Mouse (Mus musculus): ENCODE measurements around the gene Gnaq. TPM values are rescaled to one million over a fixed set of nuclear protein-coding genes. Genes with fewer than 3 reads are reported as not detected.

Gnaq gene
- total and polyA plus RNA-seq, 3 experiments: 8.1 to 12.9 (median 8.2) TPM

DNA sequence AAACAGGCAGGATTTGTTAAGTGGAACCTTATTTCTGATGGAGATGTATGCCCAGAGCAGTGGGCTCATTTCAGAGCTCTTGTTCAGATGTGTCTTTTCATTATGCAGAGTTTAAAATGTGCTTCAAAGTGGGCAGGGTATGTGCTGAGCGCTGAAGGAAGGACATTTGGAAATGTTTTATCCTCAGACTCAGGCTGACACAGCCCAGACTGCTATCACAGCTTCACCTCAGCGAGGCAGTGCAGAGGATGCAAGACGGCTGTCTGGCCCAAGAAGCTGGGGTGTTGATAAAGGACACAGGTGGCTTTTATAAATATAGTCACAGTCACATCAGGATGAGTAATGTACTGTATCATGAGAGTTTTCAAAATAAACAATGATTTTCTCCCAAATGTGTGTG, 110.1 kb downstream of the Gnaq start:
- Histone ChIP-seq H3K4me1 (ENCODE audit: control insufficient read depth in 1 of 2, insufficient read depth in 2 of 2) (peaks cover 3 to 21% of the 10 kb centered on the region in 2 experiments; a peak in 3 of 4 replicates), H3K79me2 (replicated peaks; ENCODE audit: control insufficient read depth, extremely low read depth, insufficient read depth, poor library complexity, severe bottlenecking) (no peaks in the 10 kb centered on the region), H3K4me3 (replicated peaks in 1 of 3; ENCODE audit: low read depth in 2 of 3, low read length in 2 of 3, poor library complexity in 1 of 3) (no peak overlapping the region), H3K27me3 (replicated peaks) (no peaks in the 10 kb centered on the region), H3K4me2 (ENCODE audit: insufficient read depth, low read depth, poor library complexity, severe bottlenecking) (no peak overlapping the region), H3K36me3 (replicated peaks in 1 of 2; ENCODE audit: control insufficient read depth in 1 of 2, insufficient read depth in 1 of 2, low read length in 1 of 2) (peaks cover 0 to 7% of the 10 kb centered on the region in 2 experiments), H3K9ac (ENCODE audit: insufficient read depth, low read depth) (no peak overlapping the region), H3K9me3 (replicated peaks; ENCODE audit: low read length) (no peaks in the 10 kb centered on the region), H3K27ac (ENCODE audit: insufficient read depth, low read depth) (no peak overlapping the region)
- dilution Hi-C loops (cut with MboI; ENCODE audit: extremely low pct_ligation_motif_present, extremely low pct_unique_long_range_greater_than_20kb, low sequenced_read_pairs) (no loop called here), in situ Hi-C loops (cut with MboI; ENCODE audit: low pct_ligation_motif_present, low pct_unique_long_range_greater_than_20kb, low sequenced_read_pairs) (no loop called here)
- TF ChIP-seq GABPA (IDR thresholded peaks at IDR 0.05; ENCODE audit: insufficient replicate concordance, low read depth, low read length) (no peak), PAX5 (IDR thresholded peaks at IDR 0.05; ENCODE audit: low read length) (no peak), MEF2A (IDR thresholded peaks at IDR 0.05; ENCODE audit: borderline replicate concordance, low read depth, low read length) (no peak), CTCF (conservative IDR thresholded peaks at IDR 0.05 in 1 of 2, IDR thresholded peaks at IDR 0.05 in 1 of 2; ENCODE audit: low read depth in 2 of 2, low read length in 2 of 2) (no peak), MYC (IDR thresholded peaks at IDR 0.05; ENCODE audit: low read depth, low read length) (no peak), SIN3A (IDR thresholded peaks at IDR 0.05; ENCODE audit: low read length) (no peak), E2F4 (IDR thresholded peaks at IDR 0.05; ENCODE audit: insufficient replicate concordance, low read depth, low read length) (no peak), ETS1 (conservative IDR thresholded peaks at IDR 0.05; ENCODE audit: low read depth, low read length) (no peak), POLR2A (IDR thresholded peaks at IDR 0.05; ENCODE audit: low read depth, low read length) (no peak), MAFK (IDR thresholded peaks at IDR 0.05; ENCODE audit: insufficient replicate concordance, low read length) (no peak), ZKSCAN1 (IDR thresholded peaks at IDR 0.05; ENCODE audit: borderline replicate concordance, low read depth, low read length) (no peak), POLR2AphosphoS2 (IDR thresholded peaks at IDR 0.05; ENCODE audit: low read depth, low read length) (no peak), MAX (IDR thresholded peaks at IDR 0.05; ENCODE audit: low read length) (no peak), ZNF384 (IDR thresholded peaks at IDR 0.05; ENCODE audit: low read depth, low read length) (no peak)
- DNase-seq (ENCODE audit: extremely low read depth): no peak

DNA sequence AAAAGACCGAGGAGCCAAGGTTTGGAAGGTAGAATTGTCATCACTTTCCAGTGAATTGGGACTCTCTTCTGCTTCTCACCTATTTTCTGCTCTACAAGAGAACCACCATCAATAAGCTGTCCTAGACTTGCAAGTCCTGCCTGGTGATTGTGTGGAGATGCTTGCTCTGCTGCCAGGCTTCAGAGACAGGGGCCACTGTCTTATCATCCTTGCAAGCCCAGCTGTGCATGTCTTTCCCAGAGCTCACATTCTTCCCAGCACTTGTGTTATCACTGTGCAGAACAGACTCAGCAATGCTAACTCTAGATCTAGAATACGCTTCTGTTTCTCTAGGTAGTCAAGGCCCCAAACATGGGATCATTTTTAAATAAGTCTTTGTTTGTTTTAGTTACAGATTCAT, 116.4 kb downstream of the Gnaq start:
- Histone ChIP-seq H3K9ac (ENCODE audit: insufficient read depth, low read depth) (no peak overlapping the region), H3K4me3 (replicated peaks in 1 of 3; ENCODE audit: low read depth in 2 of 3, low read length in 2 of 3, poor library complexity in 1 of 3) (no peak overlapping the region), H3K36me3 (replicated peaks in 1 of 2; ENCODE audit: control insufficient read depth in 1 of 2, insufficient read depth in 1 of 2, low read length in 1 of 2) (peaks cover 0 to 15% of the 10 kb centered on the region in 2 experiments), H3K27ac (ENCODE audit: insufficient read depth, low read depth) (no peak overlapping the region), H3K27me3 (replicated peaks) (no peaks in the 10 kb centered on the region), H3K4me1 (ENCODE audit: control insufficient read depth in 1 of 2, insufficient read depth in 2 of 2) (peaks cover 17 to 44% of the 10 kb centered on the region in 2 experiments), H3K4me2 (ENCODE audit: insufficient read depth, low read depth, poor library complexity, severe bottlenecking) (no peak overlapping the region), H3K9me3 (replicated peaks; ENCODE audit: low read length) (no peaks in the 10 kb centered on the region), H3K79me2 (replicated peaks; ENCODE audit: control insufficient read depth, extremely low read depth, insufficient read depth, poor library complexity, severe bottlenecking) (no peaks in the 10 kb centered on the region; the same call in 1 of the 2 replicates)
- in situ Hi-C loops (cut with MboI; ENCODE audit: low pct_ligation_motif_present, low pct_unique_long_range_greater_than_20kb, low sequenced_read_pairs) (no loop called here), dilution Hi-C loops (cut with MboI; ENCODE audit: extremely low pct_ligation_motif_present, extremely low pct_unique_long_range_greater_than_20kb, low sequenced_read_pairs) (no loop called here)
- TF ChIP-seq SMC3 (IDR thresholded peaks at IDR 0.05; ENCODE audit: low read depth, low read length) (no peak), E2F4 (IDR thresholded peaks at IDR 0.05; ENCODE audit: insufficient replicate concordance, low read depth, low read length) (no peak), MAZ (IDR thresholded peaks at IDR 0.05; ENCODE audit: low read depth, low read length) (no peak), HCFC1 (IDR thresholded peaks at IDR 0.05; ENCODE audit: low read depth, low read length) (no peak)
- no peak for DNase-seq (ENCODE audit: extremely low read depth)

Measured in CH12.LX (cell line).